Mouse (Mus musculus) stomach, embryonic 14.5 days (tissue): ENCODE results near the gene Ubr7. TPM values are rescaled to one million over a fixed set of nuclear protein-coding genes. Genes with fewer than 3 reads are reported as not detected.
A peak's percentile ranks its signal among the peaks of the same experiment; 100 is the strongest.

Experiments used
- ATAC-seq: fragments of 200-750 bp; cut with Nextera tagmentation; 2 replicates; pipeline ENCODE4 v1.8.0; 2017; ENCODE audit warnings: low read depth, moderate TSS enrichment; ENCODE audit not compliant: insufficient number of reproducible peaks, insufficient read depth, low FRiP score
- H3K27ac ChIP-seq: fragments of 300-500 bp; sonication (generic); 2 replicates; pipeline ENCODE4 v1.5.1; 2014; ENCODE audit warnings: mild to moderate bottlenecking, low read length, moderate library complexity, mixed read lengths
- H3K27me3 ChIP-seq: fragments of 300-500 bp; sonication (generic); 2 replicates; pipeline ENCODE4 v1.6.1; 2014; ENCODE audit warnings: low read length, control low read depth, mixed read lengths; ENCODE audit not compliant: control insufficient read depth, insufficient read depth
- H3K36me3 ChIP-seq: fragments of 300-500 bp; sonication (generic); 2 replicates; pipeline ENCODE4 v1.6.1; 2014; ENCODE audit warnings: mild to moderate bottlenecking, control low read depth, low read length, moderate library complexity, mixed read lengths; ENCODE audit not compliant: control insufficient read depth, insufficient read depth
- H3K4me1 ChIP-seq: fragments of 300-500 bp; sonication (generic); 2 replicates; pipeline ENCODE4 v1.6.1; 2014; ENCODE audit warnings: low read length, control low read depth, mixed read lengths; ENCODE audit not compliant: control insufficient read depth, insufficient read depth
- H3K4me2 ChIP-seq: fragments of 300-500 bp; sonication (generic); replicated peaks from 2 replicates; pipeline ENCODE4 v1.6.1; 2014; ENCODE audit warnings: low read depth, low read length, control low read depth
- H3K4me3 ChIP-seq: fragments of 300-500 bp; sonication (generic); 2 replicates; pipeline ENCODE4 v1.5.1; 2014; ENCODE audit warnings: low read depth, low read length, control low read depth
- H3K9ac ChIP-seq: fragments of 300-500 bp; sonication (generic); replicated peaks from 2 replicates; pipeline ENCODE4 v1.6.1; 2014; ENCODE audit warnings: low read depth, mild to moderate bottlenecking, control low read depth, low read length, moderate library complexity, mixed read lengths
- H3K9me3 ChIP-seq: fragments of 300-500 bp; sonication (generic); 2 replicates; pipeline ENCODE4 v1.6.1; 2016; ENCODE audit warnings: low read depth, low read length, control low read depth; ENCODE audit not compliant: control insufficient read depth
- WGBS: fragments of 180-500 bp; shearing (Covaris S2); extraction: QIAGEN DNeasy Blood & Tissue Kit; methylation state at CpG from one replicate; pipeline ENCODE4 v1.1.7; 2014; 5-methylcytosine and 5-hydroxymethylcytosine counted together
- polyA plus RNA-seq: library from polyadenylated mRNA; unstranded; fragments of >200 nt; fragmentation: Nextera tagmentation; extraction: Ambion mirVana; gene quantifications from 2 replicates; pipeline ENCODE4 v1.2.1, GENCODE M21; 2014

Ubr7 gene
- polyA plus RNA-seq, 1 experiment from 2014 or later, result 45.9 TPM

GRCm38 (mm10) chr12:102733381-102733780 is 24.4 kb upstream of the Ubr7 start:
- Histone ChIP-seq H3K27me3 (no peaks in the 10 kb centered on the region), H3K4me3 (no peak overlapping the region), H3K4me2 (no peak overlapping the region), H3K27ac (no peak overlapping the region), H3K36me3 (no peaks in the 10 kb centered on the region), H3K9me3 (no peaks in the 10 kb centered on the region), H3K4me1 (peaks cover 12% of the 10 kb centered on the region; the same call in 1 of the 2 replicates), H3K9ac (no peak overlapping the region)
- 16% methylated on average over 5 of the region's 5 CpGs for WGBS
- ATAC-seq, result no peak

DNA sequence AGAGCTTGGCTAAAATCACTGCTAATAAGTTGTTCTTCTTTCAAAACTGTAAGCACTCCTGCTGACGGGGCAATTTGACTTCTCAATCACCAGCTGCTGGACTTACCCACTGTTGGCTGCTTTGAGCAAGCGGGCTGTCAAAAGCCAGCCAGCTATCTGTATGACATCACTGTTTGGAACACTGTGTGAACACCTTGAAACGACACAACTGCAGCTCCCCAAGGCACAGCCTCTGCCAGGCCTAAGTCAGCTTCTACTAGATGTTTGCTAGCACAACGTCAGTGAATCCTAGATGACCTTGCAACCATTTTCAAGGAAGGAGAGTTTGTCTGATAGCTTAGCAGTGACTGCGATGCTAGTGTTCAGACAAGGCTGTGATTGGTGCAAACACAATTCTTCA is 18.7 kb upstream of the Ubr7 start:
- Histone ChIP-seq H3K4me3 (no peak overlapping the region), H3K36me3 (no peaks in the 10 kb centered on the region), H3K4me2 (no peak overlapping the region), H3K27me3 (no peaks in the 10 kb centered on the region), H3K9ac (no peak overlapping the region), H3K27ac (no peak overlapping the region), H3K4me1 (peaks cover 6% of the 10 kb centered on the region; the same call in 1 of the 2 replicates), H3K9me3 (no peaks in the 10 kb centered on the region)
- 65% methylated on average over 5 of the region's 5 CpGs for WGBS
- no peak for ATAC-seq

DNA sequence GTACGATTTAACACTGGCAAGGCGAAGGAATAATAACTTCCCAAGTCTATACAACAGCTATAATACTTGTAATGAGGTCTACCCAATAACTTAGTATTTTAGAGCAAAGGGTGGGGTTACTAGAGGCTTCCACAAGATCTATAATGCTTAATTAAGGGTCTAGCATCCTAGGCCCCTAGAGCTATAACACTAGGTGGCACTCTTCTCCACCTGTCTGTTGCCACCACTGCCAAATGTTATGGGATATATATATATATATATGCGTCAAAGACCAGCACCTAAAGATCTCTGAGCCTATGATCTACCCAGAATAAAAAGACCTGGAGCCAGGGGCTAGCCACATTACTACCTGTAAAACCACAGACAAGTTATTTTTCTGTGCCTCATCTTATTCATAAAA is 17.5 kb upstream of the Ubr7 start:
- Histone ChIP-seq H3K27ac (no peak overlapping the region), H3K4me1 (peaks cover 15% of the 10 kb centered on the region), H3K9me3 (no peaks in the 10 kb centered on the region), H3K36me3 (no peaks in the 10 kb centered on the region), H3K4me2 (no peak overlapping the region), H3K9ac (no peak overlapping the region), H3K4me3 (no peak overlapping the region), H3K27me3 (no peaks in the 10 kb centered on the region)
- ATAC-seq, result no peak
- 70% methylated on average over 3 of the region's 3 CpGs for WGBS

DNA sequence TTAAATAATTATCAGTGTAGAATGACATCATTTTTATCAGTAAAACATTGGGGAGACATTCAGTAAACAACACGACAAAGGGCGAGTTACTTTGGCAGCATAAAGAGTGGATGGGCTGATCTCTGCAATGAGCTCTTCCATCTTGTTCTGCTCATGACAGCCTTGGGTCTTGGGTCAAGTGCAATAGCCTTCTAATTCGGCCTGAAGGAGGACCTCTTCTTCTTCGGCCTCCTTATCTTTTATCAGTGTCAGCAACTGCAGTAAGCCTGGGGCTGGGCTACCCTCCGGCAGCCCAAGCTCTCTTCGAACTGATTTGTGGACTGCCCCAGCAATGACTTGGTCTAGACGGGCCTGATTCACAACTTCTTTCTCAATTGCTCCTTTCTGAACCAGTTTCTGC is 15.7 kb upstream of the Ubr7 start:
- H3K9ac ChIP-seq, result no peak overlapping the region
- H3K9me3 ChIP-seq, result no peaks in the 10 kb centered on the region
- H3K36me3 ChIP-seq, result no peaks in the 10 kb centered on the region
- no peak overlapping the region for H3K27ac ChIP-seq
- no peaks in the 10 kb centered on the region for H3K27me3 ChIP-seq
- no peak overlapping the region for H3K4me2 ChIP-seq
- H3K4me3 ChIP-seq, result no peak overlapping the region
- peaks cover 15% of the 10 kb centered on the region for H3K4me1 ChIP-seq
- 72% methylated on average over 7 of the region's 7 CpGs for WGBS
- no peak for ATAC-seq

- H3K9ac ChIP-seq, result peak overlapping the region; percentile 67
- WGBS, result under 1% methylated on average over 33 of the region's 33 CpGs
- no peaks in the 10 kb centered on the region for H3K27me3 ChIP-seq
- ATAC-seq, result peak; percentile 20
- no peaks in the 10 kb centered on the region for H3K36me3 ChIP-seq
- H3K4me1 ChIP-seq, result peaks cover 15% of the 10 kb centered on the region
- H3K4me2 ChIP-seq, result peak overlapping the region; percentile 84
- H3K9me3 ChIP-seq, result no peaks in the 10 kb centered on the region
- H3K4me3 ChIP-seq, result peak overlapping the region; percentile 75
- peak overlapping the region; percentile 84 for H3K27ac ChIP-seq
These were observed 14.7 kb upstream of the Ubr7 start for GRCm38 (mm10) chr12:102743036-102743588.

- WGBS, result under 1% methylated on average over 58 of the region's 63 CpGs
- Histone ChIP-seq H3K36me3 (no peaks in the 10 kb centered on the region), H3K27ac (peak within 1 kb of the TSS; percentile 84), H3K4me3 (peak within 1 kb of the TSS; percentile 75), H3K4me1 (peaks cover 15% of the 10 kb centered on the region), H3K9ac (peak within 1 kb of the TSS; percentile 67), H3K4me2 (peak within 1 kb of the TSS; percentile 84), H3K27me3 (no peaks in the 10 kb centered on the region), H3K9me3 (no peaks in the 10 kb centered on the region)
- ATAC-seq, result peak; percentile 97
These were observed 13.9 kb upstream of the Ubr7 start, which contains the start of the genes Moap1 and Tmem251 for GRCm38 (mm10) chr12:102743589-102744574. Gene Moap1, minus strand, starts transcription at chr12:102743661. Gene Tmem251, plus strand, starts transcription at chr12:102743762.

- Histone ChIP-seq H3K27me3 (no peaks in the 10 kb centered on the region), H3K36me3 (no peaks in the 10 kb centered on the region), H3K9ac (0 out of 2 replicates have a peak overlapping the region, but pooled peaks have one; percentile 6), H3K9me3 (no peaks in the 10 kb centered on the region), H3K4me1 (peaks cover 15% of the 10 kb centered on the region), H3K4me3 (no peak overlapping the region), H3K27ac (no peak overlapping the region), H3K4me2 (peak overlapping the region; percentile 84; the same call in 1 of the 2 replicates)
- ATAC-seq, result no peak
- 59% methylated on average over 6 of the region's 6 CpGs for WGBS
These were observed 12.9 kb upstream of the Ubr7 start for GRCm38 (mm10) chr12:102744839-102745238.

- H3K4me3 ChIP-seq, result no peak overlapping the region
- H3K4me2 ChIP-seq, result no peak overlapping the region
- no peaks in the 10 kb centered on the region for H3K27me3 ChIP-seq
- WGBS, result 86% methylated on average over 3 of the region's 3 CpGs
- no peak for ATAC-seq
- H3K9ac ChIP-seq, result no peak overlapping the region
- no peak overlapping the region for H3K27ac ChIP-seq
- H3K9me3 ChIP-seq, result no peaks in the 10 kb centered on the region
- H3K4me1 ChIP-seq, result peaks cover 9% of the 10 kb centered on the region
- H3K36me3 ChIP-seq, result no peaks in the 10 kb centered on the region
These were observed 9.5 kb upstream of the Ubr7 start for GRCm38 (mm10) chr12:102748256-102748655.
